Mouse (Mus musculus): Measurements from ENCODE around the gene Apc2.

The Apc2 gene

GRCm38 (mm10) chr10:80294788-80295303, 931 bp upstream of the Apc2 start:
- DNase-seq = no peak

GRCm38 (mm10) chr10:80296824-80297223, 1.0 kb downstream of the Apc2 start:
- DNase-seq = no peak

- no peak for DNase-seq
Measured at GRCm38 (mm10) chr10:80297526-80298133, 1.9 kb downstream of the Apc2 start.

DNA sequence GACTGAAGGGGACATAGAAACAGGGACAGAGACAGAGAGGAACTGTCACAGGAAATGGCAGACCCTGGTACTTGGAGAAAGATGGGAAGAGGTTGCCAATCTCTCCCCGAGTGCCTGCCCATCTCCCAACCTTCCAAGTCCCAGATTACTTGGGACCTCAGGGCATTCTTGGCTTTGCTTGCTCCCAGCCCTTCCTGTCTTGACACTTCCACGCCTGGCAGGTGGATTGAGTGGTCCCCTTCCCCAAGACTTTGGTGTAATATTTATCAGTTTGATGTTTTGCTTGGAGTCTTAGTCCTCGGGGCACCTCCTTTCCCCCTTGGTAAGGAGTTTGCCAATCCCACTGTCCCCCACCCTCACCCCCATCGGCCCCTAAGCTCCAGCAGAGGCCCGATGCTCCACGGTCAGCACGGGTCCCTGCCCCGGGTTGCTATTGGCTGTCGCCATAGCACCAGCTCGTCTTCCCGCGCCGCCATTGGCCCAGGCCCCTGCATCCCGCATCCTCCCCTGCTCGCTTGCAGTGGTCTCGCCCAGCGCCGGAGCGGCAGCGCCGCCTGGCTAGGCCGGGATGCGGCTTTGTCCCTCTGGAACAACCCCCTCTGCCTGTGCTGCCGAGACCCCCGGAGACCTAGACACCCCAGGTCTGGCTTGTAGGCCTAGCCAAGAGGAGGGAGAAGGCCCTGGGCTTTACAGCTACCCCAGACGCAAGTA, 2.9 kb downstream of the Apc2 start:
- DNase-seq = no peak

- no peak for DNase-seq
Measured at GRCm38 (mm10) chr10:80299301-80299700, 3.5 kb downstream of the Apc2 start.

GRCm38 (mm10) chr10:80299824-80300223, 4.0 kb downstream of the Apc2 start:
- DNase-seq = no peak

DNA sequence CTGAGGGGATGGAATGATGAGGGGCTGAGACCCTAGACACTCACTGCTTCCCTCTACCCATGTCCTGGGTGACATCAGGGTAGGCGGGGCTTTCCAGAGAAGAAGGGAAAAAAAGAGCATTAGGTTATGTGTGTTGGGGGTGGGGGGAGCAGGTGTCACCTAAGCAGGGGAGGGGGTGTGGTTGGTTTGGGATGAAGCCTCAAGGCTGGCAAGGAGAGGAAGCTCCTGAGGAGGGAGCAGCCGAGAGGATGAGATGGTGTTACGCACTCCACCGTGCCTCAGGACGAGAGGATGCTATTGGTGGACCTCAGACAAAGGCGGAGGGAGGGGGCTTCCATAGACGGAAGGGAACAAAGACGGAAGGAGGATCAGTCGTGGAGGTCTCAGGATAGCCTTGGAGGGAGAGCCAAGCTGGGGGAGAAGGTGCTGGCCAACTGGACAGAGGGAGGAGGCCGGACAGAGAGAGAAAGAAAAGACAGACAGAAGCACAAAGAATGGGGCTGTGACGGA, 5.0 kb downstream of the Apc2 start:
- DNase-seq = no peak

DNA sequence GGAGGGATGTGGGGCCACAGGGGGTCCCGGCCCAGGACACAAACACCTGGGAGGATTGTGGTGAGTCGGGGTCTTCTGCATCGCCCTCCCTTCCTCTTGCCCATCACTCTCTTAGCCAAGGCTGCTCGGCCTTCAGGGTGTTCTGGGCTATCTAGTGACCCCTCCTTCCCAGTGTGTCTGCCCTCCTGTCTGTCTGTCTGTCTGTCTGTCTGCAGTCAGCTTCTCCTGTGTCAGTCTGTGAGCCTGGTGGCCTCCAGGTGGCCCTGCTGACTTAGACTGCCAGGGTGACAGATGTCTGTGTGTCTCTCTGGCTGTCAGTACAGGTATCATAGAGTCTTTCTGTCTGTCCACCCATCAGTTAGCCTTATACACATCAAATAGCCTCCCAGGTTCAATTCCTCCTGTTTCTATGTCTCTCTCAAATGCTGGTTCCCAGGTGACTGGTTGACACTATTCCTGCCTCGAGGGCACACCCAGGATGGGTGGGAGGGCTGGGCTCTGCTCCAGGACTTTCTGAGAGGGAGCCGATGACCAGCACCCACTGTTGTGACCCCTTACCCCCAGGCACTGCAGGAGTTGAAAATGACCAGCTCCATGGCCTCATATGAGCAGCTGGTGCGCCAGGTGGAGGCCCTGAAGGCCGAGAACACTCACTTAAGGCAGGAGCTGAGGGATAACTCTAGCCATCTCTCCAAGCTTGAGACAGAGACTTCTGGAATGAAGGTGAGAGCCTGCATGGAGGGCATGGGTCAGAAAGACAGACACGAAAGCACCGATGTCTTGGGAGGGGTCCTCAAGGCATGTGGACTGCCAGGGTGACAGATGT, 5.7 kb downstream of the Apc2 start:
- DNase-seq = no peak

DNA sequence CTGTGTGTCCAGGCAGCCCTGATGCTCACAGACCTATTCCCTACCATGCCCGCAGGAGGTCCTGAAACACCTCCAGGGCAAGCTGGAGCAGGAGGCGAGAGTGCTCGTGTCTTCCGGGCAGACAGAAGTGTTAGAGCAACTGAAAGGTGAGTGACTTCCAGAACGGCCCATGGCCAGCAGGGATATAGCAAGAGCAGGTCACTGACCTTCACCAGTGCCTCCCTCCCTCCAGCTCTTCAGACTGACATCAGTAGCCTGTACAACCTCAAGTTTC, 6.2 kb downstream of the Apc2 start:
- DNase-seq = no peak

DNA sequence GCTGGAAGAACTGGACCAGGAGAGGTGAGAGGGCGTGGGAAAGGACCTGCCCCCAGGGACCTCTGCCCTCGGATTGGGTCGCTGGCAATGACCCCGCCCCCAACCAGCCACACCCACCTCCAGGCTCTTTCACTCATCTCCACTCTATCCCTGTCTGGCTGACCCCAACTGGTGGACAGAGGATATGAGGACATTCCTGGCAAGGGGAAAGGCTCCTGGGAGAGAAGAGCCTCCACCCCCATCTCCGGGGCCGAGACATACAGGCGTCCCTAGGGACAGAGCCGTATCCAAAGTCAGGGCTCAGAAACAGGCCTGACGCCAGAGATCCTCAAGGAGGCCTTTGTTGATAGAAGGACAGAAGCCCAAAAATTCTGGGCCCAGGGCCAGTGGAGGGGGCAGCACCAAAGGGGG, 6.7 kb downstream of the Apc2 start:
- peak; percentile 71 for DNase-seq

DNA sequence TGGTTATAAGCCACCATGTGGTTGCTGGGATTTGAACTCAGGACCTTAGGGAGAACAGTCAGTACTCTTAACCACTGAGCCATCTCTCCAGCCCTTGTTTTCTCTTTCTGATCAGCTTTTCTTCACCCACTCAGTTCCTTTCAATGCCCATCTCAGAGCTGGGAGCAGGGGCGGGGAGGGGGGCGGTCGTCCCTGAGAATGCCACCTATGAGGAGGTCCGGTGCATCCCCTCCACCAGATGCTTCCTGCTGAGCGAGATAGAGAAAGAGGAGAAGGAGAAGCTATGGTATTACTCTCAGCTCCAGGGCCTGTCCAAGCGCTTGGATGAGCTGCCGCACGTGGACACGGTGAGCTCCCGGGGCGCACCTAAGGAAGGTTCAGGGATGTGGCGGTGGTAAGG, 8.7 kb downstream of the Apc2 start:
- DNase-seq = no peak

GRCm38 (mm10) chr10:80304862-80305261, 9.1 kb downstream of the Apc2 start:
- peak; percentile 57 for DNase-seq

DNA sequence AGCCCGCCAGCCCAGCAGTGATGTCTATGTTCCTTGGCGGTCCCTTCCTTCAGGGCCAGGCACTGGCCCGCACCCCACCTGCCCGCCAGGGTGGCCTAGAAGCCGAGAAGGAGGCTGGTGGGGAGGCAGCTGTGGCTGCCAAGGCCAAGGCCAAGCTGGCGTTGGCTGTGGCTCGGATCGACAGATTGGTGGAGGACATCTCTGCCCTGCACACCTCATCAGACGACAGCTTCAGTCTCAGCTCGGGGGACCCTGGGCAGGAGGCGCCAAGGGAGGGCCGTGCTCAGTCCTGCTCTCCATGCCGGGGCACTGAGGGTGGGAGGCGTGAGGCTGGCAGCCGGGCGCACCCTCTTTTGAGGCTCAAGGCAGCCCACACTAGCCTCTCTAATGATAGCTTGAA, 15.8 kb downstream of the Apc2 start:
- no peak for DNase-seq

DNA sequence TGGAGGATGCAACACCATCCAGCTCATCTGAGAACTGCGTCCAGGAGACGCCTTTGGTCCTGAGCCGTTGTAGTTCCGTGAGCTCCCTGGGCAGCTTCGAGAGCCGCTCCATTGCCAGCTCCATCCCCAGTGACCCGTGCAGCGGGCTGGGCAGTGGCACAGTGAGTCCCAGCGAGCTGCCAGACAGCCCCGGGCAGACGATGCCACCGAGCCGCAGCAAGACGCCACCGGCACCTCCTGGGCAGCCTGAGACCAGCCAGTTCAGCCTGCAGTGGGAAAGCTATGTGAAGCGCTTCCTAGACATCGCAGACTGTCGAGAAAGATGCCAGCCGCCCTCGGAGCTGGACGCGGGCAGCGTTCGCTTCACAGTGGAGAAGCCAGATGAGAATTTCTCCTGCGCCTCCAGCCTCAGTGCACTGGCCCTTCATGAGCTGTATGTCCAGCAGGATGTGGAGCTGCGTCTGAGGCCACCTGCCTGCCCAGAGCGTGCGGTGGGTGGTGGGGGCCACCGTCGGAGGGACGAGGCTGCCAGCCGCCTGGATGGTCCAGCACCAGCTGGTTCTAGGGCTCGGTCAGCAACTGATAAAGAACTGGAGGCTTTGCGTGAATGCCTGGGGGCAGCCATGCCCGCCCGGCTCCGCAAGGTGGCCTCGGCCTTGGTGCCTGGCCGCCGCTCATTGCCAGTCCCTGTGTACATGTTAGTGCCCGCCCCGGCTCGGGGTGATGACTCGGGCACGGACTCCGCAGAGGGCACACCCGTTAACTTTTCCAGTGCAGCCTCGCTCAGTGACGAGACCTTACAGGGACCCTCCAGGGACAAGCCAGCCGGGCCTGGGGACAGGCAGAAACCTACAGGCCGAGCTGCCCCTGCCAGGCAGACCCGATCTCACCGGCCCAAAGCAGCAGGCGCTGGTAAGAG, 17.1 kb downstream of the Apc2 start:
- no peak for DNase-seq

GRCm38 (mm10) chr10:80313627-80314201, 17.9 kb downstream of the Apc2 start:
- no peak for DNase-seq

- no peak for DNase-seq
Measured at GRCm38 (mm10) chr10:80314494-80315001, 18.8 kb downstream of the Apc2 start.

GRCm38 (mm10) chr10:80315315-80315714, 19.5 kb downstream of the Apc2 start:
- no peak for DNase-seq

DNA sequence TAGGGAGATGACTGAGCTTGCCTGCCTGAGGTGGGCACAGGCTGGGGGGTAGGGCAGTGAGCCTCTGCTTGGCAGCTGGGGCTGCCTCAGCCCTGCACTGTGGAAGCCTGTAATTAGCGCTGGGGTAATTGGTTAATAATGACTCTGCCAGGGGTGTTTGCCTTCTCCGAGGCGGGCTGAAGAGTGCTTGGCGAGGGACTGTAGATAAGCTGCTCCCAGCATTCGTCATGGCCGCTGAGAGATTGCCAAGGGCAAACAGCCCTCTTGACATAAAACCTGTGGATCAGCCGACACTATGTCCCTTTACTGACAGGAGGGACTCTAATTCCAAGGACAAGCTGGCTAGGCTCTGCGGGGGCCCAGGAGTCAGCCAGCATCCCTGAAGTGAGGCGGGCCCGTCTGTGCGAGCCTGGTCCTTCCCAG, 20.6 kb downstream of the Apc2 start:
- DNase-seq = no peak

DNA sequence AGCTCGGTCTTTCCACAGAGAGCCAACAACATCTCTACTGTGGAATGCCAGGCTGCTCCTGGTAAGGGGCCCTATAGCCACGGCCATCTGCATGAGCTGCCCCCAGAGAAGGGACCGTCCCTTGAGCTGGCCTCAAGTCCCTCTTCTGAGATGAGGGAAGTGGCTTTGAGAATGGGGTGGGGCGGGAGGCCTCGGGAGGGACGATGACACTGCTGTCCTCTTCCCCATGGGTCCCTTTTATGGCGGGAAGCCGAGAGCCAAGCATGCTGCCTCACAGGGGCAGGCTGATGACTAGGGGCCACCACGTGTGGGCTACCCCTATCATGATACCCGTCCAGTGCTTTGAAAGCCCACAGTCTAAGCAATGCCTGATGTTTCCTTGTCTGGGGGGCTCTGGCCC, 21.2 kb downstream of the Apc2 start:
- DNase-seq = no peak

DNA sequence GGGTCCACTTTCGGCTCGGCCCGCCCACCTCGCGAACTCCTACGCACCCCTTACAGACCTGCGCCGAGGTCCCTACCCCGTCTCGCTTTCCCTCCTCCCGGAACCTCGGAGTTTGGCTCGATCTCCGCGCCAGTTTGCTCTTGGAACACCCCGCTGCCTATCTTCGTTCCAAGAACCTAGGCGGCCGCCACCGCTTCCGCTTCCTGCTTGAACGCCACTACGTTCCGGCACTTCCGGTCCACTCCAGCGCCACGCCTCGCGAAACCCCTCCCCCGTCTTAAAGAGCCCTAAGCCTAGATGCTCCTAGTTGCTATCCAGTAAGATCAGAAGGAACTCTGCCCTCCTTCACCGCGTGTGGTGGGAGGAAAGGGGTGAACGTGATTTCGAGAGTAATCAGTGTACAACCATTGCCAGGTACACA, 24.6 kb downstream of the Apc2 start, which contains the start of gene 2310011J03Rik:
Gene 2310011J03Rik, minus strand, starts transcription at position 198 of the 421 bp plus-strand sequence.
- peak; percentile 96 for DNase-seq

GRCm38 (mm10) chr10:80321014-80321669, 25.4 kb downstream of the Apc2 start:
- no peak for DNase-seq

All from kidney, adult 9 months (tissue).